Mouse (Mus musculus): ENCODE measurements around the gene Msx1.

GRCm38 (mm10) chr5:37825111-37825600 lies 773 bp upstream of the Msx1 start:
- TF ChIP-seq CTCF (IDR thresholded peaks at IDR 0.05; ENCODE audit: borderline replicate concordance, control insufficient read depth, extremely low read depth, insufficient read depth, low read length, poor library complexity) (no peak), POLR2A (IDR thresholded peaks at IDR 0.05; ENCODE audit: control insufficient read depth, extremely low read depth, insufficient read depth, low read length, poor library complexity) (no peak)

Data from thymus, adult 2 months (tissue).